Mouse (Mus musculus) megakaryocyte progenitor cell, adult 5-6 weeks (primary cell): ENCODE results near the gene Lrrc32. TPM values are rescaled to one million over a fixed set of nuclear protein-coding genes. Genes with fewer than 3 reads are reported as not detected.

Source experiments
- ATAC-seq: replicated peaks from 2 replicates; pipeline ENCODE4 v1.8.0; 2016; ENCODE audit warnings: mild to moderate bottlenecking, moderate TSS enrichment, inconsistent platforms; ENCODE audit not compliant: poor library complexity
- total RNA-seq, 2 experiments: library from RNA; stranded (forward) in 1 of 2; stranded (reverse) in 1 of 2; fragments of 157-497, 149-512 nt in 1 of 2; fragments of 200-1000 nt in 1 of 2; gene quantifications; 2 replicates each; pipeline versions ENCODE4 v1.2.3 to v1.2.4; 2015 to 2017

Lrrc32 gene
- total RNA-seq, 2 experiments from 2014 or later = 0.04 to 0.05 TPM

- ATAC-seq = no peak
Observed at GRCm38 (mm10) chr7:98542267-98542666, 53.2 kb downstream of the Lrrc32 start.

- ATAC-seq = peak; percentile 54
Observed at GRCm38 (mm10) chr7:98542731-98543142, 53.7 kb downstream of the Lrrc32 start.

- no peak for ATAC-seq
Observed at GRCm38 (mm10) chr7:98543853-98544370, 54.8 kb downstream of the Lrrc32 start.

- ATAC-seq = peak; percentile 39
Observed at GRCm38 (mm10) chr7:98544556-98544955, 55.5 kb downstream of the Lrrc32 start.

GRCm38 (mm10) chr7:98548839-98549238 lies 59.8 kb downstream of the Lrrc32 start:
- ATAC-seq = peak; percentile 39; the same call in 1 of the 2 replicates

GRCm38 (mm10) chr7:98550596-98550995 lies 61.5 kb downstream of the Lrrc32 start:
- ATAC-seq = no peak

- no peak for ATAC-seq
Observed at GRCm38 (mm10) chr7:98551041-98551440, 62.0 kb downstream of the Lrrc32 start.

Other genes starting within 250 kb of the Lrrc32 start
- gene Acer3, start 168.1 kb upstream of the Lrrc32 start, total RNA-seq (2015) = 59.0 and 59.9 TPM in 2 replicates
- gene Acer3, start 168.1 kb upstream of the Lrrc32 start, total RNA-seq (2017) = 36.8 and 43.4 TPM in 2 replicates
- gene Tsku, start 128.0 kb upstream of the Lrrc32 start, total RNA-seq (2015) = 0.12 TPM in 1 of 2 replicates, not detected in the other
- not detected in 2 replicates for gene Tsku, start 128.0 kb upstream of the Lrrc32 start, total RNA-seq (2017)
- gene Gucy2d, start 48.9 kb upstream of the Lrrc32 start, total RNA-seq (2015) = not detected in 2 replicates
- gene Gucy2d, start 48.9 kb upstream of the Lrrc32 start, total RNA-seq (2017) = not detected in 2 replicates
- gene Emsy, start 167.5 kb downstream of the Lrrc32 start, total RNA-seq (2015) = 69.1 and 83.8 TPM in 2 replicates
- 23.5 and 26.0 TPM in 2 replicates for gene Emsy, start 167.5 kb downstream of the Lrrc32 start, total RNA-seq (2017)
- gene Thap12, start 213.8 kb downstream of the Lrrc32 start, total RNA-seq (2015) = 54.8 and 59.4 TPM in 2 replicates
- 72.6 and 86.9 TPM in 2 replicates for gene Thap12, start 213.8 kb downstream of the Lrrc32 start, total RNA-seq (2017)